Mouse (Mus musculus) gastrocnemius, postnatal 25 days (tissue): ENCODE measurements around the gene Mpl. TPM values are rescaled to one million over a fixed set of nuclear protein-coding genes. Genes with fewer than 3 reads are reported as not detected.

Experiments used
- total RNA-seq, 2 experiments: library from RNA; stranded (reverse); gene quantifications; 1 replicate in 1 of 2; 2 replicates in 1 of 2; pipeline ENCODE4 v1.2.3; 2021

Mpl gene
- total RNA-seq, 2 experiments from 2014 or later, result not detected

Other genes with a start within 250 kb of the Mpl start
- gene Ptprf, start 166.1 kb downstream of the Mpl start, total RNA-seq, result 1 to 10 TPM; 3.7 to 4.8 TPM
- gene Szt2, start 48.2 kb downstream of the Mpl start, total RNA-seq, result 1 to 10 TPM; 5.0 to 6.6 TPM
- gene Med8, start 48.2 kb downstream of the Mpl start, total RNA-seq, result 10 to 100 TPM; 38.4 to 39.7 TPM
- gene Elovl1, start 29.4 kb downstream of the Mpl start, total RNA-seq, result 10 to 100 TPM in 1 of 2 experiments, 1 to 10 TPM in 1; 8.0 to 10.3 TPM
- 1 to 10 TPM in 1 of 2 experiments, under 1 TPM in 1; 0.91 to 1.1 TPM for gene Cdc20, start 20.2 kb downstream of the Mpl start, total RNA-seq
- 10 to 100 TPM; 15.8 to 20.1 TPM for gene Tie1, start 32.5 kb upstream of the Mpl start, total RNA-seq
- not detected for gene 2610528J11Rik, start 69.5 kb upstream of the Mpl start, total RNA-seq
- not detected for gene Tmem125, start 86.5 kb upstream of the Mpl start, total RNA-seq
- gene Cfap57, start 163.3 kb upstream of the Mpl start, total RNA-seq, result not detected
- 10 to 100 TPM; 25.1 to 26.9 TPM for gene Ebna1bp2, start 163.3 kb upstream of the Mpl start, total RNA-seq
- not detected for gene Olfr62, start 201.4 kb upstream of the Mpl start, total RNA-seq
- not detected for gene Olfr1342, start 235.2 kb upstream of the Mpl start, total RNA-seq
- gene Olfr1341, start 246.0 kb upstream of the Mpl start, total RNA-seq, result not detected